Comparison of ENCODE assay signal across 30 mouse cellular contexts in genomic region chr13:54171761-54172160, GRCm38 (mm10). TPM values are rescaled to one million over a fixed set of nuclear protein-coding genes. Genes with fewer than 3 reads are reported as not detected.
A peak's percentile ranks its signal among the peaks of the same experiment; 100 is the strongest.
DNase-seq lines count a peak whose midpoint lies in the region; ATAC-seq lines count a peak whose summit lies in the region.
"Had no signal": no experiment of that assay in that cellular context is flagged by ENCODE, and none has a peak within 500 bp of the region (broad histone marks: within the 10 kb centered on the region; RNA-seq: fewer than 3 reads in every experiment).

No protein-coding gene starts in this region.

- H3K9ac ChIP-seq in midbrain, embryonic 16.5 days (ENCODE audit: low read depth, low read length) = no peak overlapping the region
- H3K9ac ChIP-seq in forebrain, embryonic 14.5 days (ENCODE audit: low read length) = no peak overlapping the region
- H3K9ac ChIP-seq: forebrain, embryonic 15.5 days; heart, embryonic 13.5 days; hindbrain, embryonic 14.5 days had no signal

- peaks cover 8% of the 10 kb centered on the region for H3K9me3 ChIP-seq in midbrain, embryonic 10.5 days (replicated peaks)
- no peaks in the 10 kb centered on the region for H3K9me3 ChIP-seq in midbrain, embryonic 16.5 days (replicated peaks; ENCODE audit: control insufficient read depth, low read length, poor library complexity, severe bottlenecking)
- H3K9me3 ChIP-seq in forebrain, embryonic 14.5 days (replicated peaks; ENCODE audit: control insufficient read depth, low read length) = no peaks in the 10 kb centered on the region
- H3K9me3 ChIP-seq: forebrain, embryonic 15.5 days had no signal

- H3K27me3 ChIP-seq in midbrain, embryonic 10.5 days (ENCODE audit: low read depth, poor library complexity, severe bottlenecking) = no peaks in the 10 kb centered on the region
- H3K27me3 ChIP-seq in midbrain, embryonic 16.5 days (ENCODE audit: control insufficient read depth, insufficient read depth, low read depth, low read length) = no peaks in the 10 kb centered on the region
- H3K27me3 ChIP-seq in forebrain, embryonic 14.5 days (replicated peaks; ENCODE audit: control insufficient read depth, insufficient read depth, low read length) = no peaks in the 10 kb centered on the region
- H3K27me3 ChIP-seq: forebrain, embryonic 15.5 days; heart, embryonic 13.5 days had no signal

- no peak for DNase-seq in midbrain, embryonic 10.5 days (ENCODE audit: low spot score)
- DNase-seq in adrenal gland, adult 8-10 months = peak; percentile 56
- peak; percentile 61 for DNase-seq in adrenal gland, postnatal 14 days
- no peak for DNase-seq in gastrocnemius, postnatal 36 days
- no peak for DNase-seq in liver
- no peak for DNase-seq in forebrain, embryonic 14.5 days (ENCODE audit: low spot score)
- DNase-seq: cerebellum, adult 11-12 months; cerebellum, adult 8-10 months; cerebellum, postnatal 10 days; cerebellum, postnatal 36 days; gastrocnemius, adult 2 months; gastrocnemius, postnatal 14 days; heart, adult 18-20 months; heart, postnatal 14 days; heart, postnatal 4 days; kidney, adult 18-20 months had no signal

- WGBS in midbrain, embryonic 10.5 days = 70% methylated on average over 3 of the region's 3 CpGs
- 79% methylated on average over 3 of the region's 3 CpGs for WGBS in midbrain, embryonic 16.5 days
- 68% methylated on average over 3 of the region's 3 CpGs for WGBS in forebrain, embryonic 14.5 days

- ATAC-seq in midbrain, embryonic 16.5 days = no peak
- no peak for ATAC-seq in forebrain, embryonic 14.5 days
- ATAC-seq: CD4-positive, CD25-positive, alpha-beta regulatory T cell, adult 4 months; forebrain, embryonic 15.5 days; hindbrain, postnatal 0 days; inflammation-experienced regulatory T-cells, adult 6 months; intestine, embryonic 16.5 days had no signal

- no peaks in the 10 kb centered on the region for H3K36me3 ChIP-seq in midbrain, embryonic 10.5 days
- H3K36me3 ChIP-seq in midbrain, embryonic 16.5 days (ENCODE audit: control insufficient read depth, insufficient read depth, low read length) = no peaks in the 10 kb centered on the region
- H3K36me3 ChIP-seq in forebrain, embryonic 14.5 days (ENCODE audit: control insufficient read depth, insufficient read depth, low read length) = no peaks in the 10 kb centered on the region
- H3K36me3 ChIP-seq: forebrain, embryonic 15.5 days; heart, embryonic 10.5 days; heart, embryonic 13.5 days had no signal

- H3K4me2 ChIP-seq in midbrain, embryonic 16.5 days (ENCODE audit: low read length) = no peak overlapping the region
- no peak overlapping the region for H3K4me2 ChIP-seq in forebrain, embryonic 14.5 days (ENCODE audit: low read length)
- H3K4me2 ChIP-seq: forebrain, embryonic 15.5 days; heart, embryonic 13.5 days; hindbrain, embryonic 14.5 days had no signal

- intact Hi-C loops in gastrocnemius, postnatal 36 days (cut with DNase I) = no loop called here

- no peak overlapping the region for H3K4me3 ChIP-seq in midbrain, embryonic 10.5 days
- H3K4me3 ChIP-seq in midbrain, embryonic 16.5 days (ENCODE audit: low read depth, low read length) = no peak overlapping the region
- H3K4me3 ChIP-seq in brown adipose tissue, adult 24 weeks (ENCODE audit: insufficient read depth, low read depth, low read length) = no peak overlapping the region
- no peak overlapping the region for H3K4me3 ChIP-seq in forebrain, embryonic 14.5 days (ENCODE audit: low read depth, low read length)
- H3K4me3 ChIP-seq: forebrain, embryonic 15.5 days; gastrocnemius, adult 2 months; heart, embryonic 10.5 days; heart, embryonic 13.5 days had no signal

- peaks cover 4% of the 10 kb centered on the region; the same call in 1 of the 2 replicates for H3K4me1 ChIP-seq in midbrain, embryonic 10.5 days
- H3K4me1 ChIP-seq in midbrain, embryonic 16.5 days (ENCODE audit: control insufficient read depth, insufficient read depth, low read length) = no peaks in the 10 kb centered on the region
- peaks cover 22% of the 10 kb centered on the region for H3K4me1 ChIP-seq in brown adipose tissue, adult 24 weeks (ENCODE audit: control insufficient read depth, insufficient read depth, insufficient read length, low read length)
- H3K4me1 ChIP-seq in forebrain, embryonic 14.5 days (ENCODE audit: control insufficient read depth, insufficient read depth, low read length) = no peaks in the 10 kb centered on the region
- H3K4me1 ChIP-seq: forebrain, embryonic 15.5 days; heart, embryonic 10.5 days; heart, embryonic 13.5 days had no signal

- H3K27ac ChIP-seq in midbrain, embryonic 10.5 days (replicated peaks) = 0 out of 2 replicates have a peak overlapping the region, but pooled peaks have one; percentile 42
- H3K27ac ChIP-seq in midbrain, embryonic 16.5 days (ENCODE audit: low read length) = no peak overlapping the region
- peak overlapping the region; percentile 31; the same call in 1 of the 2 replicates for H3K27ac ChIP-seq in brown adipose tissue, adult 24 weeks (replicated peaks; ENCODE audit: low read depth, low read length)
- no peak overlapping the region for H3K27ac ChIP-seq in forebrain, embryonic 14.5 days (ENCODE audit: low read depth, low read length)
- H3K27ac ChIP-seq: forebrain, embryonic 15.5 days; gastrocnemius, adult 2 months; heart, embryonic 10.5 days; heart, embryonic 13.5 days; hindbrain, embryonic 14.5 days; hindbrain, postnatal 0 days had no signal

RNA-seq across cellular contexts. Expression of gene Hrh2, which starts 20.2 kb away (rescaled TPM):
- 0.14 and 0.15 TPM in 2 replicates for polyA plus RNA-seq in midbrain, embryonic 10.5 days (2016; fragmentation: Nextera tagmentation; extraction: Ambion mirVana)
- 1.1 and 1.2 TPM in 2 replicates for polyA plus RNA-seq in midbrain, embryonic 16.5 days (2015; fragmentation: Nextera tagmentation; extraction: Ambion mirVana)
- under 1 TPM; 0.10 to 0.48 (median 0.34) TPM for total RNA-seq in adrenal gland, adult 8-10 months (2022)
- total RNA-seq in adrenal gland, postnatal 14 days (2021) = 0.63 and 1.5 TPM in 2 replicates
- polyA plus RNA-seq in brown adipose tissue, adult 24 weeks (2012; ENCODE audit: insufficient read depth, insufficient read length, missing spikeins) = 0.63 and 0.87 TPM in 2 replicates
- under 1 TPM in 1 of 2 experiments, not detected in 1; 0.10 TPM for total RNA-seq in gastrocnemius, postnatal 36 days (2021)
- 0.42 and 0.48 TPM in 2 replicates for polyA plus RNA-seq in forebrain, embryonic 14.5 days (2014; fragmentation: Nextera tagmentation; extraction: Ambion mirVana)
- total RNA-seq: gastrocnemius, postnatal 14 days; MEL had no signal
- polyA plus RNA-seq: C2C12; forebrain, embryonic 11.5 days; hindbrain, embryonic 11.5 days had no signal

Comparison
In these comparisons a context has a peak if more than half of its experiments do, and no peak if none do; other contexts are left out.
1. H3K27ac ChIP-seq: peak in midbrain, embryonic 10.5 days (single experiment) and brown adipose tissue, adult 24 weeks (single experiment); none in midbrain, embryonic 16.5 days (single experiment) and forebrain, embryonic 14.5 days (single experiment).
2. DNase-seq: peak in adrenal gland, adult 8-10 months (single experiment) and adrenal gland, postnatal 14 days (single experiment); none in midbrain, embryonic 10.5 days (single experiment), gastrocnemius, postnatal 36 days (0 of 2), liver (single experiment) and forebrain, embryonic 14.5 days (single experiment).